Mouse (Mus musculus) A20 (cell line): ENCODE data around the gene Zfp444.
"Not testable (repeated sequence)": the region's sequence is repeated elsewhere in the genome, so short reads cannot be mapped to it uniquely, and the experiment has no call there.

Experiments used
- DNase-seq: peaks from one replicate; pipeline ENCODE4 v3.0.0-alpha.2; 2011; ENCODE audit warnings: low read depth, low spot score

Gene Zfp444

GRCm38 (mm10) chr7:6161541-6161940, 10.5 kb upstream of the Zfp444 start:
- no peak for DNase-seq

- no peak for DNase-seq
These were observed 9.9 kb upstream of the Zfp444 start for GRCm38 (mm10) chr7:6162172-6162571.

GRCm38 (mm10) chr7:6164671-6165070, 7.4 kb upstream of the Zfp444 start:
- DNase-seq: no peak

GRCm38 (mm10) chr7:6169403-6169802, 2.6 kb upstream of the Zfp444 start:
- DNase-seq: no peak

GRCm38 (mm10) chr7:6170391-6170790, 1.6 kb upstream of the Zfp444 start:
- DNase-seq: no peak

- no peak for DNase-seq
These were observed 1.2 kb upstream of the Zfp444 start for GRCm38 (mm10) chr7:6170871-6171270.

- DNase-seq: peak; percentile 85
These were observed 501 bp upstream of the Zfp444 start for GRCm38 (mm10) chr7:6171444-6172005.

- DNase-seq: peak; percentile 80
These were observed 733 bp downstream of the Zfp444 start for GRCm38 (mm10) chr7:6172674-6173244.

GRCm38 (mm10) chr7:6173872-6174271, 1.8 kb downstream of the Zfp444 start:
- no peak for DNase-seq

- not testable (repeated sequence) for DNase-seq
These were observed 2.5 kb downstream of the Zfp444 start for GRCm38 (mm10) chr7:6174365-6174987.

GRCm38 (mm10) chr7:6179013-6179412, 7.0 kb downstream of the Zfp444 start:
- DNase-seq: no peak

- no peak for DNase-seq
These were observed 10.9 kb downstream of the Zfp444 start for GRCm38 (mm10) chr7:6182882-6183281.

- DNase-seq: no peak
These were observed 11.8 kb downstream of the Zfp444 start for GRCm38 (mm10) chr7:6183802-6184201.

- no peak for DNase-seq
These were observed 12.5 kb downstream of the Zfp444 start for GRCm38 (mm10) chr7:6184521-6184920.

- DNase-seq: no peak
These were observed 13.4 kb downstream of the Zfp444 start for GRCm38 (mm10) chr7:6185391-6185790.

GRCm38 (mm10) chr7:6186176-6186575, 14.2 kb downstream of the Zfp444 start:
- DNase-seq: no peak

GRCm38 (mm10) chr7:6186756-6187155, 14.7 kb downstream of the Zfp444 start:
- peak; percentile 67 for DNase-seq

- DNase-seq: no peak
These were observed 17.5 kb downstream of the Zfp444 start for GRCm38 (mm10) chr7:6189542-6189941.

- DNase-seq: peak; percentile 79
These were observed 19.4 kb downstream of the Zfp444 start for GRCm38 (mm10) chr7:6191376-6191775.

GRCm38 (mm10) chr7:6194129-6194528, 22.1 kb downstream of the Zfp444 start:
- peak; percentile 67 for DNase-seq

- no peak for DNase-seq
These were observed 23.8 kb downstream of the Zfp444 start for GRCm38 (mm10) chr7:6195777-6196176.

GRCm38 (mm10) chr7:6196790-6197189, 24.8 kb downstream of the Zfp444 start, which contains the start of gene Galp:
TSS of gene Galp (plus strand) at chr7:6197090.
- no peak for DNase-seq

GRCm38 (mm10) chr7:6204200-6204599, 32.2 kb downstream of the Zfp444 start:
- DNase-seq: no peak
